Mouse (Mus musculus) cerebellum, postnatal 4 days (tissue): ENCODE data around the gene Gm8271.
"Not testable (repeated sequence)": the region's sequence is repeated elsewhere in the genome, so short reads cannot be mapped to it uniquely, and the experiment has no call there.

Experiments
- DNase-seq, 2 experiments: peaks; one replicate each; pipeline ENCODE4 v3.0.0; 2022; ENCODE audit warnings: low spot score in 2 of 2, mixed read lengths in 1 of 2

Gene Gm8271

GRCm38 (mm10) chr14:5185493-5185892 lies at the start of gene Gm8271:
Gene Gm8271 (plus strand): TSS chr14:5185793.
- DNase-seq: not testable (repeated sequence)

DNA sequence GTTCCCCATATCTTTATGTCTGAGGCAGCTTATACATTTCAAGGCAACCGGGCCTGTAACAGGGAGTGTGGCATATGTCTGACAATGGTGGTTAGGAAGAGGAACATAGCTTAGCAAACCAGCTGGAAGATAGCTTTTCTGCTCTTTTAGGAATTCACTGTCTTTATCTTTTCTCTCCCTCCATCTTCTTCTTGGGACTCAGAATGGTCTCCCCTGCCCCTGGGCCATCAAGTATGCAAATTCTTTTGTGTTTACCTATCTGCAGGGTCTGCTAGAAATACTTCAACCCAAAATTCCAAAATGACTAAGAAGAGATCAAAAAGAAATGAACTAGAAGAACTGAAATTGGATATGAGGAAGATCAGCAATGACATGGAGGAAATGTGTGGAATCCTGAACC lies 21.4 kb upstream of the Gm8271 start, which contains the start of gene Gm3317:
Gm3317 (plus strand) TSS at position 301 of the 400 bp plus-strand sequence.
- DNase-seq: not testable (repeated sequence)
